Comparison of ENCODE assay signal across 16 mouse cellular contexts in the genomic region with DNA sequence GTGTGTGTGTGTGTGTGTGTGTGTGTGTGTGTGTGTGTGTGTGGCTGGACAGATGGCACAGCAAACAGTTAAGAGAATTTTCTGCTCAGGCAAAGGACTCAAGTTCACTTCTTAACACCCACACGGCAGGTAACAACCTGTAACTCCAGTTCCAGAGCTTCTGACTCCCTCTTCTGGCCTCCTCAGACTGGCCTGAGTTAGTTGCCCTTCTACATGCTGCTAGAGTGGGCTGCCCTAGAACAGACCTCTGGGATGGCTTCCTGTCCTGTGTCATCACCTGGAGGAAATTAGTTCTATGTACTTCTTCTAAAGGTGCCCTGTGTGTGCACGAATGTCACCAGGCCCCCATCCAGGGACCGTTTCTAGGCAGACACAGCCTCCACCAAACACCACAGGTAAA. TPM values are rescaled to one million over a fixed set of nuclear protein-coding genes. Genes with fewer than 3 reads are reported as not detected.
A peak's percentile ranks its signal among the peaks of the same experiment; 100 is the strongest.
DNase-seq lines count a peak whose midpoint lies in the region; ATAC-seq and TF ChIP-seq lines count a peak whose summit lies in the region.
"Had no signal": no experiment of that assay in that cellular context is flagged by ENCODE, and none has a peak within 500 bp of the region (broad histone marks: within the 10 kb centered on the region; RNA-seq: fewer than 3 reads in every experiment).

No protein-coding gene starts in this region.

- TF ChIP-seq EP300 in lung, postnatal 0 days (IDR thresholded peaks at IDR 0.05), result no peak

- ATAC-seq in forebrain, embryonic 12.5 days (ENCODE audit: low FRiP score), result no peak
- no peak for ATAC-seq in forebrain, embryonic 15.5 days (replicated peaks)
- ATAC-seq in heart, embryonic 15.5 days (replicated peaks; ENCODE audit: insufficient number of reproducible peaks, insufficient read depth, low FRiP score, low read depth), result no peak
- ATAC-seq in lung, postnatal 0 days, result no peak
- no peak for ATAC-seq in neural tube, embryonic 15.5 days (ENCODE audit: low FRiP score)

- 0 out of 2 replicates have a peak, but pooled peaks have one; percentile 11 for TF ChIP-seq CTCF in lung, postnatal 0 days (IDR thresholded peaks at IDR 0.05)
- no peak for TF ChIP-seq CTCF in gastrocnemius, adult 2 months (IDR thresholded peaks at IDR 0.05)

- 91% methylated on average over 3 of the region's 3 CpGs for WGBS in forebrain, embryonic 12.5 days
- WGBS in forebrain, embryonic 15.5 days, result 94% methylated on average over 3 of the region's 3 CpGs
- 87% methylated on average over 3 of the region's 3 CpGs for WGBS in heart, embryonic 15.5 days
- WGBS in lung, postnatal 0 days, result 79% methylated on average over 3 of the region's 3 CpGs
- WGBS in neural tube, embryonic 15.5 days, result 96% methylated on average over 3 of the region's 3 CpGs

- no peaks in the 10 kb centered on the region for H3K27me3 ChIP-seq in forebrain, embryonic 12.5 days
- H3K27me3 ChIP-seq in forebrain, embryonic 15.5 days, result no peaks in the 10 kb centered on the region
- H3K27me3 ChIP-seq in heart, embryonic 15.5 days, result no peaks in the 10 kb centered on the region
- no peaks in the 10 kb centered on the region for H3K27me3 ChIP-seq in lung, postnatal 0 days (replicated peaks; ENCODE audit: insufficient read depth, low read length)
- H3K27me3 ChIP-seq in neural tube, embryonic 15.5 days (replicated peaks), result no peaks in the 10 kb centered on the region
- H3K27me3 ChIP-seq: kidney, embryonic 15.5 days; limb, embryonic 12.5 days; midbrain, embryonic 12.5 days had no signal

- H3K4me1 ChIP-seq in forebrain, embryonic 12.5 days, result peaks cover 43% of the 10 kb centered on the region
- peaks cover 35% of the 10 kb centered on the region for H3K4me1 ChIP-seq in forebrain, embryonic 15.5 days
- H3K4me1 ChIP-seq in heart, embryonic 15.5 days (replicated peaks), result peaks cover 55% of the 10 kb centered on the region
- no peaks in the 10 kb centered on the region; the same call in 1 of the 2 replicates for H3K4me1 ChIP-seq in lung, postnatal 0 days (ENCODE audit: insufficient read depth, low read depth, low read length)
- H3K4me1 ChIP-seq in neural tube, embryonic 15.5 days, result peaks cover 35% of the 10 kb centered on the region

- no peak overlapping the region for H3K9ac ChIP-seq in forebrain, embryonic 12.5 days
- H3K9ac ChIP-seq in forebrain, embryonic 15.5 days (replicated peaks), result no peak overlapping the region
- H3K9ac ChIP-seq in heart, embryonic 15.5 days, result no peak overlapping the region
- H3K9ac ChIP-seq in lung, postnatal 0 days (replicated peaks; ENCODE audit: low read depth), result no peak overlapping the region
- no peak overlapping the region for H3K9ac ChIP-seq in neural tube, embryonic 15.5 days (replicated peaks)
- H3K9ac ChIP-seq: kidney, embryonic 15.5 days; limb, embryonic 12.5 days; midbrain, embryonic 12.5 days had no signal

- no peak overlapping the region for H3K27ac ChIP-seq in forebrain, embryonic 12.5 days
- no peak overlapping the region for H3K27ac ChIP-seq in forebrain, embryonic 15.5 days (replicated peaks)
- H3K27ac ChIP-seq in heart, embryonic 15.5 days, result no peak overlapping the region
- no peak overlapping the region for H3K27ac ChIP-seq in lung, postnatal 0 days (ENCODE audit: low read length)
- H3K27ac ChIP-seq in neural tube, embryonic 15.5 days (replicated peaks), result no peak overlapping the region
- no peak overlapping the region for H3K27ac ChIP-seq in gastrocnemius, adult 2 months
- H3K27ac ChIP-seq: kidney, embryonic 15.5 days; left cerebral cortex, adult 2 months; limb, embryonic 12.5 days; midbrain, embryonic 12.5 days had no signal

- intact Hi-C loops in gastrocnemius, adult 2 months (cut with DNase I), result no loop called here

- H3K9me3 ChIP-seq in forebrain, embryonic 12.5 days, result no peaks in the 10 kb centered on the region
- no peaks in the 10 kb centered on the region for H3K9me3 ChIP-seq in forebrain, embryonic 15.5 days
- H3K9me3 ChIP-seq in heart, embryonic 15.5 days (replicated peaks), result no peaks in the 10 kb centered on the region
- no peaks in the 10 kb centered on the region for H3K9me3 ChIP-seq in lung, postnatal 0 days (ENCODE audit: low read length)
- no peaks in the 10 kb centered on the region for H3K9me3 ChIP-seq in neural tube, embryonic 15.5 days (replicated peaks)
- H3K9me3 ChIP-seq: kidney, embryonic 15.5 days; limb, embryonic 12.5 days; midbrain, embryonic 12.5 days had no signal

- DNase-seq in heart, adult 18-20 months, result no peak
- no peak for DNase-seq in lung, postnatal 0 days (ENCODE audit: low spot score)
- no peak for DNase-seq in lung, postnatal 10 days
- DNase-seq in gastrocnemius, adult 2 months, result no peak
- DNase-seq: cerebellum, postnatal 10 days; gastrocnemius, postnatal 25 days; lung, postnatal 36 days; right cerebral cortex, postnatal 25 days had no signal

- no peaks in the 10 kb centered on the region for H3K36me3 ChIP-seq in forebrain, embryonic 12.5 days (replicated peaks)
- no peaks in the 10 kb centered on the region for H3K36me3 ChIP-seq in forebrain, embryonic 15.5 days
- no peaks in the 10 kb centered on the region for H3K36me3 ChIP-seq in heart, embryonic 15.5 days
- no peaks in the 10 kb centered on the region for H3K36me3 ChIP-seq in lung, postnatal 0 days (ENCODE audit: insufficient read depth, low read length)
- no peaks in the 10 kb centered on the region for H3K36me3 ChIP-seq in neural tube, embryonic 15.5 days
- H3K36me3 ChIP-seq: kidney, embryonic 15.5 days; limb, embryonic 12.5 days; midbrain, embryonic 12.5 days had no signal

- no peak overlapping the region for H3K4me3 ChIP-seq in forebrain, embryonic 12.5 days (replicated peaks)
- no peak overlapping the region for H3K4me3 ChIP-seq in forebrain, embryonic 15.5 days
- H3K4me3 ChIP-seq in heart, embryonic 15.5 days, result no peak overlapping the region
- H3K4me3 ChIP-seq in lung, postnatal 0 days (ENCODE audit: low read depth, low read length), result no peak overlapping the region
- H3K4me3 ChIP-seq in neural tube, embryonic 15.5 days (replicated peaks), result no peak overlapping the region
- no peak overlapping the region for H3K4me3 ChIP-seq in gastrocnemius, adult 2 months
- H3K4me3 ChIP-seq: kidney, embryonic 15.5 days; limb, embryonic 12.5 days; midbrain, embryonic 12.5 days had no signal

- peak overlapping the region; percentile 76 for H3K4me2 ChIP-seq in forebrain, embryonic 12.5 days
- no peak overlapping the region for H3K4me2 ChIP-seq in forebrain, embryonic 15.5 days (replicated peaks)
- peak overlapping the region; percentile 12; the same call in 1 of the 2 replicates for H3K4me2 ChIP-seq in heart, embryonic 15.5 days
- 0 out of 2 replicates have a peak overlapping the region, but pooled peaks have one; percentile 92 for H3K4me2 ChIP-seq in lung, postnatal 0 days (replicated peaks; ENCODE audit: low read depth, low read length)
- H3K4me2 ChIP-seq in neural tube, embryonic 15.5 days, result peak overlapping the region; percentile 73; the same call in 1 of the 2 replicates
- H3K4me2 ChIP-seq: limb, embryonic 12.5 days had no signal

RNA-seq across cellular contexts. Expression of a gene that starts 2.9 kb away (rescaled TPM):
- 4.7 and 7.6 TPM in 2 replicates for polyA plus RNA-seq in forebrain, embryonic 12.5 days (2016; fragmentation: Nextera tagmentation; extraction: Ambion mirVana)
- 4.9 and 5.3 TPM in 2 replicates for polyA plus RNA-seq in forebrain, embryonic 15.5 days (2015; fragmentation: Nextera tagmentation; extraction: Ambion mirVana)
- polyA plus RNA-seq in heart, embryonic 15.5 days (2015; fragmentation: Nextera tagmentation; extraction: Ambion mirVana), result 3.2 and 4.1 TPM in 2 replicates
- 1 to 10 TPM; 5.7 to 5.8 TPM for total RNA-seq in heart, adult 18-20 months (2021)
- 2.3 TPM in 2 replicates for polyA plus RNA-seq in lung, postnatal 0 days (2015; fragmentation: Nextera tagmentation; extraction: Ambion mirVana)
- polyA plus RNA-seq in neural tube, embryonic 15.5 days (2015; fragmentation: Nextera tagmentation; extraction: Ambion mirVana), result 4.5 and 5.8 TPM in 2 replicates
- 10 to 100 TPM; 92.9 to 98.3 TPM for total RNA-seq in gastrocnemius, adult 2 months (2021)
